Mouse (Mus musculus) CD4-positive naive resting alpha-beta T cell, adult 57 days (primary cell): ENCODE data around the gene Olfr53. TPM values are rescaled to one million over a fixed set of nuclear protein-coding genes. Genes with fewer than 3 reads are reported as not detected.

Experiments
- total RNA-seq: library from RNA; stranded (reverse); gene quantifications from one replicate; pipeline ENCODE4 v1.2.4, GENCODE M21; 2023

The Olfr53 gene
- not detected for total RNA-seq

DNA sequence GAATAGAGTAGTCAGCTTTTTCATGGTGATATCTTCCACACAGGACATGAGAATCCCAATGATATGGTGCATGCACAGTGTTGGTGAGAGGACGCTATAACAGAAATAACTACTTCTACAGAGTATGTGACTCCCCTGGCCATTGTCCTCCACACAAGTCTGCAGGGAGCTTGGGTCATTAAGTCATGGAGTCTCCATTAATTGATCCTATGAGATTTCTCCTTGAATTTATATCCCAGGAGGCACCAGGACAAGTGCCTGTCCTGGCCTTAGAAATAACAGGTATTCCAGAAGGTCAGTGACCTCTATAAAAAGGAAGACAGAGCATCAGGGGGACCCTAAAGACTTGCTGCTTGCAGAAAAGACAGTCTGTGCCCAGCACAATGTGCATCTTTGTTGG, at the start of gene Olfr53:
TSS of gene Olfr53 (plus strand) at position 301 of the 400 bp plus-strand sequence.

DNA sequence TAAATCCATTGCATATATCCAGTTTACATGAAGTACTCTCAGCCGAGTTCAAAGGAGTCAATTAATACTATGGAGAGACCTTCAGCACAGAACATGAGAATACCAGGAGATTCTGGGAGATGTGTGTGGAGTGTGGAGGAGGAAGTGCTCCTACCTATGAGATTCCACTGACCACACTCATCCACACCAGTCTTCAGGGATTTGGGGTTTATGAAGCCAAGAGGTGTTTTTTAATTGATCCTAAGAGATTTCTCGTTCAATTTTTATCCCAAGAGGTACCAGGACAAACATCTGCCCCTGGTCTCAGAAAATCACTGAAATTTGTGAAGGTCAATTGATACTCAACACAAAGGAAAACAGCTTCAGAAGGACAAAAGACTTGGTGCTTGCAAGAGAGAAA, 45.3 kb upstream of the Olfr53 start, which contains the start of gene Olfr46:
TSS of gene Olfr46 (plus strand) at position 301 of the 400 bp plus-strand sequence.

DNA sequence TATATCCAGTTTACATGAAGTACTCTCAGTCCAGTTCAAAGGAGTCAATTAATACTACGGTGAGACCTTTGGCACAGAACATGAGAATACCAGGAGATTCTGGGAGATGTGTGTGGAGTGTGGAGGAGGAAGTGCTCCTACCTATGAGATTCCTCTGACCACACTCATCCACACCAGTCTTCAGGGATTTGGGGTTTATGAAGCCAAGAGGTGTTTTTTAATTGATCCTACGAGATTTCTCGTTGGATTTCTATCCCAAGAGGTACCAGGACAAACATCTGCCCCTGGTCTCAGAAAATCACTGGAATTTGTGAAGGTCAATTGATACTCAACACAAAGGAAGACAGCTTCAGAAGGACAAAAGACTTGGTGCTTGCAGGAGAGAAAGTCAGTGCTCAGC, 17.6 kb upstream of the Olfr53 start, which contains the start of gene Olfr61:
TSS of gene Olfr61 (plus strand) at position 301 of the 400 bp plus-strand sequence.

DNA sequence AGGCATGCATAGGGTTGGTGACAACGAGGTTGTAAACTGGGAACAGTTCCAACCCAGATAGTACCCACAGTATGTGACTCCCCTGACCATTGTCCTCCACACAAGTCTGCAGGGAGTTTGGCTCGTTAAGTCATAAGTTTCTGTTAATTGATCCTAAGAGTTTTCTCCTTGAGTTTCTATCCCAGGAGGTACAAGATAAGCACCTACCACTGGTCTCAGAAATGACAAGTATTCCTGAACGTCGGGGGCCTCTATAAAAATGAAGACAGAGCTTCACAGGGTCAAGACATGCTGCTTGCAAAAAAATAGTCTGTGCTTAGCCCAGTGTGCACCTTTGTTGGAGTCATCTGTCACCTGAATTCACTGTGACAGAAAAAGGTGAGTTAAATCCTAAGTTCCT, 13.4 kb downstream of the Olfr53 start, which contains the start of gene Olfr539:
TSS of gene Olfr539 (plus strand) at position 301 of the 400 bp plus-strand sequence.

DNA sequence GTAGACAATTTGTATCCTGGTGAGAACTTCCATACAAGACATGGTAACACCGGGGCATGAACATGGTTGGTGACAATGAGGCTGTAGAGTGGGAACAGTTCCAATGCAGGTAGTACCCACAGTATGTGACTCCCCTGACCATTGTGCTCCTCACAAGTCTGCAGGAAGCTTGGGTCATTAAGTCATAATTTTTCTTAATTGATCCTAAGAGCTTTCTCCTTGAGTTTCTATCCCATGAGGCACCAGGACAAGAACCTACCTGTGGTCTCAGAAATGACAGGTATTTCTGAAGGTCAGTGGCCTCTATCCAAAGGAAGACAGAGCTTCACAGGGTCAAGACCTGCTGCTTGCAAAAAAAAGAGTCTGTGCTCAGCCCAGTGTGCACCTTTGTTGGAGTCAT, 35.4 kb downstream of the Olfr53 start, which contains the start of gene Olfr45:
TSS of gene Olfr45 (plus strand) at position 301 of the 400 bp plus-strand sequence.

DNA sequence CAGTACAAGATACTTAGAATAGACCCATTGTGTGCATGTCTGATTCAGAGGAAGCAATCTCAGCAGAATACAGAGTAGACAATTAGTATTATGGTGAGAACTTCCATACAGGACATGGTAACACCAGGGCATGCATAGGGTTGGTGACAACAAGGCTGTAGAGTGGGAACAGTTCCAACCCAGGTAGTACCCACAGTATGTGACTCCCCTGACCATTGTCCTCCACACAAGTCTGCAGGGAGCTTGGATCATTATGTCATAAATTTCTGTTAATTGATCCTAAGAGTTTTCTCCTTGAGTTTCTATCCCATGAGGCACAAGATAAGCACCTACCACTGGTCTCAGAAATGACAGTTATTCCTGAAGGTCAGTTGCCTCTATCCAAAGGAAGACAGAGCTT, 50.7 kb downstream of the Olfr53 start, which contains the start of gene Olfr541:
TSS of gene Olfr541 (plus strand) at position 301 of the 400 bp plus-strand sequence.

Other genes with a start within 250 kb of the Olfr53 start
- gene Olfr531, start 243.5 kb upstream of the Olfr53 start, total RNA-seq, result not detected
- gene Olfr532, start 224.8 kb upstream of the Olfr53 start, total RNA-seq, result not detected
- not detected for gene Olfr533, start 183.1 kb upstream of the Olfr53 start, total RNA-seq
- not detected for gene Olfr535, start 162.2 kb upstream of the Olfr53 start, total RNA-seq
- gene Olfr536, start 139.1 kb upstream of the Olfr53 start, total RNA-seq, result not detected
- not detected for gene Olfr538, start 78.6 kb upstream of the Olfr53 start, total RNA-seq
- not detected for gene Olfr46, start 45.2 kb upstream of the Olfr53 start, total RNA-seq
- not detected for gene Olfr61, start 17.5 kb upstream of the Olfr53 start, total RNA-seq
- gene Olfr539, start 13.5 kb downstream of the Olfr53 start, total RNA-seq, result not detected
- gene Olfr45, start 35.5 kb downstream of the Olfr53 start, total RNA-seq, result not detected
- not detected for gene Olfr541, start 50.8 kb downstream of the Olfr53 start, total RNA-seq
- gene Cyp2e1, start 117.3 kb downstream of the Olfr53 start, total RNA-seq, result not detected
- gene Syce1, start 141.4 kb downstream of the Olfr53 start, total RNA-seq, result not detected
- not detected for gene Zfp941, start 175.7 kb downstream of the Olfr53 start, total RNA-seq
- gene Urah, start 188.6 kb downstream of the Olfr53 start, total RNA-seq, result not detected
- not detected for gene Scgb1c1, start 199.1 kb downstream of the Olfr53 start, total RNA-seq
- gene Odf3, start 201.4 kb downstream of the Olfr53 start, total RNA-seq, result not detected
- not detected for gene Gm45785, start 209.9 kb downstream of the Olfr53 start, total RNA-seq
- gene Ric8a, start 210.5 kb downstream of the Olfr53 start, total RNA-seq, result 104 TPM
- 28.0 TPM for gene Bet1l, start 211.1 kb downstream of the Olfr53 start, total RNA-seq
- gene Psmd13, start 235.5 kb downstream of the Olfr53 start, total RNA-seq, result 79.0 TPM
- 7.8 TPM for gene Sirt3, start 235.9 kb downstream of the Olfr53 start, total RNA-seq